Mouse (Mus musculus): ENCODE results near the gene Mindy2.

GRCm38 (mm10) chr9:70689926-70690325 is 33.0 kb upstream of the Mindy2 start:
- TF ChIP-seq CTCF (IDR thresholded peaks at IDR 0.05; ENCODE audit: extremely low read depth, insufficient read depth, insufficient read length, insufficient replicate concordance) = no peak
- TF ChIP-seq POLR2A (IDR thresholded peaks at IDR 0.05; ENCODE audit: low read depth, low read length) = no peak
